In the genomic region with DNA sequence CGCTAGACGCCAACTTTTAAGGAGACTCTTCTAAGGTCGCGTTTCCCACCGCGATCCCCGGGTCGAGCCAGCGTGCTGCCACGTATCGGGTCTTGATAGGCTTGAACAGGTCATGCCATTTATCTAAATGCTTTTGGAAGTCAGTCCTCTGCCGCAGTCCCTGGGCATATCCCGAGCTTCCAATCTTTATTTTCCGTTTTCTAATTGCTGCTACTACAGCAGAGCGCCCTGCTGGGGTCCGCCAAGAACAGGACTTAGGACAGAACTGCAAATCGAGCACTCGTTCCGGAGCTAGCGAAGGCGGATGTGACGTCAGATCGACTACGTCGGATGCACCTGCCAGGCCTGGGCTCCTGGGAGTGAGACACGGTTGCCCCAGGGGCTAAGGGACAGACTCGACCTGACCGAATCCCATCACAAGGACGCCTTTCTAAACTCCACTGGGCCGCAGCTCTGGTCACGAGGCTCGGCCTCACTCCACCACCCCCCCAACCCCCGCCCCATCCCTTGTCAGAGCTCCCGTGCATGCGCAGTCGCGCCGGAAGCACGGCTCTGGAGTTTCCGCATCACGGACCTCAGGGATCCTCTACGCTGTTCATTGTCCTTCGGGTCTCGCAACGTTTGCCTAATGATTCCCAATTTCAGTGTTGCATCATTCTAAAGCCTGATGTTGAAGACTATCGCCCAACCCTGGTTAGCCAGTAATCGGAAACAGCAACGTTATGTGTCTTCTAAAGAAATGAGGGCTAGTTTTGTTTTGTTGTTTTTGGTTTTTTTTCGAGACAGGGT, we compare ENCODE assay signal across 1 mouse cellular context.
TF ChIP-seq lines count a peak whose summit lies in the region.

No protein-coding gene starts in this region.

TF ChIP-seq in myocyte, 11 proteins besides CTCF, POLR2A, EP300 and RAD21 (continued from another document):
- no peak for TF ChIP-seq POLR2AphosphoS2 (IDR thresholded peaks at IDR 0.05; ENCODE audit: insufficient read length, low read depth)
- peak; percentile 48; the same call in 1 of the 2 replicates for TF ChIP-seq CEBPB (IDR thresholded peaks at IDR 0.05; ENCODE audit: insufficient read depth, poor library complexity, severe bottlenecking)
- TF ChIP-seq MYOD1 (IDR thresholded peaks at IDR 0.05; ENCODE audit: control insufficient read depth in 1 of 3, insufficient read length in 2 of 3, low read depth in 2 of 3), result peak in 2 of 3 experiments; percentile 62 to 66
- TF ChIP-seq TCF3 (IDR thresholded peaks at IDR 0.05; ENCODE audit: insufficient read length, low read depth), result no peak
